Mouse (Mus musculus) ES-Bruce4 (cell line): ENCODE results near the gene Nectin4. TPM values are rescaled to one million over a fixed set of nuclear protein-coding genes. Genes with fewer than 3 reads are reported as not detected.
"Not testable (repeated sequence)": the region's sequence is repeated elsewhere in the genome, so short reads cannot be mapped to it uniquely, and the experiment has no call there.

ENCODE experiments used
- H3K27ac ChIP-seq: 2 replicates; pipeline ENCODE4 v1.5.1; 2012; ENCODE audit warnings: low read length, inconsistent platforms; ENCODE audit not compliant: insufficient read depth
- H3K27me3 ChIP-seq: 2 replicates; pipeline ENCODE4 v1.6.1; 2012; ENCODE audit warnings: mild to moderate bottlenecking, low read length, inconsistent platforms; ENCODE audit not compliant: control insufficient read depth, poor library complexity, insufficient read depth, severe bottlenecking
- H3K36me3 ChIP-seq: 2 replicates; pipeline ENCODE4 v1.6.1; 2012; ENCODE audit warnings: inconsistent platforms, mild to moderate bottlenecking, low read length, moderate library complexity; ENCODE audit not compliant: control insufficient read depth, poor library complexity, insufficient read depth, severe bottlenecking
- H3K4me1 ChIP-seq: one replicate; pipeline ENCODE4 v1.8.1; 2011; ENCODE audit warnings: low read length; ENCODE audit not compliant: control insufficient read depth, insufficient read depth
- H3K4me3 ChIP-seq: 2 replicates; pipeline ENCODE4 v1.5.1; 2011; ENCODE audit warnings: low read depth, mild to moderate bottlenecking, low read length
- H3K9ac ChIP-seq: 2 replicates; pipeline ENCODE4 v1.6.1; 2012; ENCODE audit warnings: low read depth, mild to moderate bottlenecking, inconsistent platforms; ENCODE audit not compliant: poor library complexity, severe bottlenecking
- H3K9me3 ChIP-seq: replicated peaks from 2 replicates; pipeline ENCODE4 v1.6.1; 2012; ENCODE audit warnings: mild to moderate bottlenecking, low read length, inconsistent platforms; ENCODE audit not compliant: control insufficient read depth, poor library complexity, insufficient read depth, severe bottlenecking
- CTCF ChIP-seq: IDR thresholded peaks from one replicate; pipeline ENCODE4 v1.8.1; 2011; ENCODE audit warnings: low read depth, low read length
- EP300 ChIP-seq: IDR thresholded peaks from 2 replicates; pipeline ENCODE4 v1.6.1; 2011; ENCODE audit warnings: low read depth, low read length; ENCODE audit not compliant: insufficient read depth
- POLR2A ChIP-seq: IDR thresholded peaks from one replicate; pipeline ENCODE4 v1.8.1; 2011; ENCODE audit warnings: low read length; ENCODE audit not compliant: insufficient read depth
- polyA plus RNA-seq: library from polyadenylated mRNA; stranded (reverse); fragments of >200 nt; gene quantifications from 2 replicates; pipeline ENCODE4 v1.2.4, GENCODE M21; 2011; ENCODE audit warnings: low read depth; ENCODE audit not compliant: missing spikeins, insufficient read depth, insufficient read length

Nectin4 gene
- polyA plus RNA-seq = 4.3 and 4.6 TPM in 2 replicates

- H3K27ac ChIP-seq = no peak within 1 kb of the TSS
- H3K9me3 ChIP-seq = no peaks in the 10 kb centered on the region
- no peak within 1 kb of the TSS for H3K9ac ChIP-seq
- H3K4me3 ChIP-seq = no peak within 1 kb of the TSS
- no peaks in the 10 kb centered on the region for H3K27me3 ChIP-seq
- H3K4me1 ChIP-seq = peaks cover 22% of the 10 kb centered on the region
- TF ChIP-seq EP300 = no peak
- no peak for TF ChIP-seq CTCF
- TF ChIP-seq POLR2A = no peak
- no peaks in the 10 kb centered on the region for H3K36me3 ChIP-seq
Observed at GRCm38 (mm10) chr1:171369845-171370556, at the start of gene Nectin4. Gene Nectin4, plus strand, starts transcription at chr1:171370099.

- Histone ChIP-seq H3K4me1 (no peaks in the 10 kb centered on the region), H3K36me3 (no peaks in the 10 kb centered on the region), H3K27me3 (no peaks in the 10 kb centered on the region), H3K27ac (peak overlapping the region; percentile 95), H3K9ac (peak overlapping the region; percentile 80), H3K9me3 (peaks cover 14% of the 10 kb centered on the region), H3K4me3 (peak overlapping the region; percentile 84)
- TF ChIP-seq EP300 (no peak), POLR2A (no peak), CTCF (no peak)
Observed at GRCm38 (mm10) chr1:171320151-171320550, 49.7 kb upstream of the Nectin4 start.

- Histone ChIP-seq H3K27me3 (no peaks in the 10 kb centered on the region), H3K27ac (no peak overlapping the region), H3K36me3 (no peaks in the 10 kb centered on the region), H3K9ac (no peak overlapping the region), H3K9me3 (peaks cover 2% of the 10 kb centered on the region; the same call in 1 of the 2 replicates), H3K4me1 (peaks cover 3% of the 10 kb centered on the region), H3K4me3 (no peak overlapping the region)
- no peak for TF ChIP-seq EP300
- no peak for TF ChIP-seq POLR2A
- no peak for TF ChIP-seq CTCF
Observed at GRCm38 (mm10) chr1:171321415-171321814, 48.5 kb upstream of the Nectin4 start.

- TF ChIP-seq CTCF = no peak
- no peak for TF ChIP-seq POLR2A
- no peak for TF ChIP-seq EP300
- no peaks in the 10 kb centered on the region for H3K36me3 ChIP-seq
- no peak overlapping the region for H3K4me3 ChIP-seq
- peak overlapping the region; percentile 7 for H3K27ac ChIP-seq
- no peaks in the 10 kb centered on the region for H3K9me3 ChIP-seq
- no peaks in the 10 kb centered on the region for H3K27me3 ChIP-seq
- H3K9ac ChIP-seq = no peak overlapping the region
- H3K4me1 ChIP-seq = peaks cover 3% of the 10 kb centered on the region
Observed at GRCm38 (mm10) chr1:171322012-171322411, 47.9 kb upstream of the Nectin4 start.

- H3K27me3 ChIP-seq = no peaks in the 10 kb centered on the region
- no peak overlapping the region for H3K9ac ChIP-seq
- H3K4me1 ChIP-seq = peaks cover 3% of the 10 kb centered on the region
- H3K36me3 ChIP-seq = no peaks in the 10 kb centered on the region
- H3K4me3 ChIP-seq = no peak overlapping the region
- H3K27ac ChIP-seq = no peak overlapping the region
- TF ChIP-seq EP300 (no peak), POLR2A (no peak), CTCF (no peak)
- H3K9me3 ChIP-seq = no peaks in the 10 kb centered on the region
Observed at GRCm38 (mm10) chr1:171325571-171325970, 44.3 kb upstream of the Nectin4 start.

- H3K4me3 ChIP-seq, H3K27ac ChIP-seq, H3K36me3 ChIP-seq, H3K27me3 ChIP-seq, H3K9me3 ChIP-seq, H3K4me1 ChIP-seq: not testable (repeated sequence)
- 0 out of 2 replicates have a peak overlapping the region, but pooled peaks have one; percentile 69 for H3K9ac ChIP-seq
Observed at GRCm38 (mm10) chr1:171326588-171326987, 43.3 kb upstream of the Nectin4 start.
